Mouse (Mus musculus): Measurements from ENCODE around the gene Bcl9. TPM values are rescaled to one million over a fixed set of nuclear protein-coding genes. Genes with fewer than 3 reads are reported as not detected.

Bcl9 gene
- polyA plus RNA-seq, 1 experiment: 11.5 TPM

GRCm38 (mm10) chr3:97158611-97159508 is 138.9 kb downstream of the Bcl9 start, which contains the start of gene Acp6:
TSS of gene Acp6 (plus strand) at chr3:97158777.
- TF ChIP-seq CTCF (IDR thresholded peaks at IDR 0.05; ENCODE audit: control insufficient read depth, insufficient read depth, low read length) (no peak), POLR2A (IDR thresholded peaks at IDR 0.05; ENCODE audit: borderline replicate concordance, control insufficient read depth, low read depth, low read length) (no peak)
- H3K4me3 ChIP-seq (replicated peaks; ENCODE audit: control insufficient read depth, low read depth, low read length): peak within 1 kb of the TSS; percentile 73
- H3K27ac ChIP-seq (ENCODE audit: control insufficient read depth, insufficient read depth, low read depth, low read length, poor library complexity): peak within 1 kb of the TSS; percentile 41
- under 1% methylated on average over 54 of the region's 54 CpGs for WGBS
- H3K4me1 ChIP-seq (ENCODE audit: control insufficient read depth, insufficient read depth, low read length): no peaks in the 10 kb centered on the region

DNA sequence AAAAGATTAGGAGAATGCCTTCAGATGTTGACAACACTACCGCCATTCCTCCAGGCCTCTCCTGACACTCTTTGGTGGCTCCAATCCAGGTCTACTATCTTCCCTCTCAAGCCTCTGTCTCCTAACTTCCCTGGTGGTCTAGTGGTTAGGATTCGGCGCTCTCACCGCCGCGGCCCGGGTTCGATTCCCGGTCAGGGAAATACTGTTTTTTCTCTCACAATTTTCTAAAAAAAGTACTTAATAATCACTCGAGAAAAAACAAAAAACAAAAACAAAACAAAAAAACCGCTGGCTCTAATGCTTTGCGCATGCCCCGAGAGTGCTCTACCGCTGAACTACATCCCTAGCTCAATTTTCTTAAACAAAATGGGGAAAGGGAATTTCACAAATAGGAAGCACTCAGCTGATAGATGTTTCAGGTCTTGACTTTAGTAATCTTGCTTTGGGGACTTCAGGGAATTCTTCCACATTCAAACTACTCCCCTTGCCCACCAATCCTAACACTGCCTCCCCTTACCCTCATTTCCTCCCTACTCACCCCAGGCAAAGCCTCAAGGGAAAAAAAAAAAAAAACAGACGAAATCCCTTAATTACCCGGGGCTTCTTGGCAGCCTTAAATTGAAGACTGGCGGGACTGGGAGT is 139.6 kb downstream of the Bcl9 start:
- peak overlapping the region; percentile 73 for H3K4me3 ChIP-seq (replicated peaks; ENCODE audit: control insufficient read depth, low read depth, low read length)
- no peak for TF ChIP-seq POLR2A (IDR thresholded peaks at IDR 0.05; ENCODE audit: borderline replicate concordance, control insufficient read depth, low read depth, low read length)
- TF ChIP-seq CTCF (IDR thresholded peaks at IDR 0.05; ENCODE audit: control insufficient read depth, insufficient read depth, low read length): no peak
- WGBS: 2% methylated on average over 17 of the region's 17 CpGs
- H3K4me1 ChIP-seq (ENCODE audit: control insufficient read depth, insufficient read depth, low read length): no peaks in the 10 kb centered on the region
- H3K27ac ChIP-seq (ENCODE audit: control insufficient read depth, insufficient read depth, low read depth, low read length, poor library complexity): no peak overlapping the region

DNA sequence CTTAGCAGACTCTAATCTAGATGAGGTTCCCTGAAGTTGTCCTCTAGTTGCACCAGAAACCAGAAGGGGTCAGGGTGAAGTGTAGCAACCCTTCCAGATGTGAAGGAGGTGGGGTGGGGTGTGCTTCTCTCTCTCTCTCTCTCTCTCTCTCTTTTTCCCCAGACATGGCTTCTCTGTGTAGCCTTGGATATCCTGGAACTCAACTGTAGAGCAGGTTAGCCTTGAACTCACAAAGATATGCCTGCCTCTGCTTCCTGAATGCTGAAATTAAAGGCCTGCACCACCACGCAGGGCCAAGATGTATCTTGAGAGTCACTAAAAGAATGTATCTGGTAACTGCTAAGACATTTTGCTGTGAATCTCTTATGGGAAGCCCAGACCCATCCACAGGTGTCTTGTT is 140.4 kb downstream of the Bcl9 start:
- WGBS: 86% methylated on average over 1 of the region's 1 CpGs
- Histone ChIP-seq H3K27ac (ENCODE audit: control insufficient read depth, insufficient read depth, low read depth, low read length, poor library complexity) (no peak overlapping the region), H3K4me1 (ENCODE audit: control insufficient read depth, insufficient read depth, low read length) (no peaks in the 10 kb centered on the region), H3K4me3 (replicated peaks; ENCODE audit: control insufficient read depth, low read depth, low read length) (no peak overlapping the region)
- no peak for TF ChIP-seq POLR2A (IDR thresholded peaks at IDR 0.05; ENCODE audit: borderline replicate concordance, control insufficient read depth, low read depth, low read length)
- no peak for TF ChIP-seq CTCF (IDR thresholded peaks at IDR 0.05; ENCODE audit: control insufficient read depth, insufficient read depth, low read length)

DNA sequence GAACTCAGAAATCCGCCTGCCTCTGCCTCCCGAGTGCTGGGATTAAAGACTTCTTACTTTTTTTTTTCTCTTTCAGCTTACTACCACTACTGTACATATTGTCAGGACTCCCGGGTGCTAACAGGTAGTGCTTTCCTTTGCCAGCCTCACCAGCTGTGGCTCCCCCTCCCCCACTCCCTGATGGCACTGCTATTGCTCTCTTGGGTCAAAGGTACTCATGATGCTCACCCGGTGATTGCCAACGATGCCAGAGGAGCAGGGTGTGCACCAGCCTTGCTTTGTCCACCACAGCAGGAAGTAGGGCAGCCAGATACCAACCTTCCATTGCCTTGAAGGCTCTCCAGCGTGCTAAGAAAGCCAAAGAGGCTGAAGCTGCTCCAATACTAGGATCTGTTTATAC is 141.3 kb downstream of the Bcl9 start:
- TF ChIP-seq CTCF (IDR thresholded peaks at IDR 0.05; ENCODE audit: control insufficient read depth, insufficient read depth, low read length) (no peak), POLR2A (IDR thresholded peaks at IDR 0.05; ENCODE audit: borderline replicate concordance, control insufficient read depth, low read depth, low read length) (no peak)
- WGBS: 88% methylated on average over 6 of the region's 6 CpGs
- Histone ChIP-seq H3K4me1 (ENCODE audit: control insufficient read depth, insufficient read depth, low read length) (no peaks in the 10 kb centered on the region), H3K27ac (ENCODE audit: control insufficient read depth, insufficient read depth, low read depth, low read length, poor library complexity) (no peak overlapping the region), H3K4me3 (replicated peaks; ENCODE audit: control insufficient read depth, low read depth, low read length) (no peak overlapping the region)

Other genes with a start within 250 kb of the Bcl9 start
- 7.1 and 16.0 TPM in 2 replicates for gene Acp6, start 139.1 kb downstream of the Bcl9 start, polyA plus RNA-seq (2011; ENCODE audit: insufficient read depth, insufficient read length, low replicate concordance, missing spikeins)
- gene Olfr1402, start 124.1 kb upstream of the Bcl9 start, polyA plus RNA-seq (2011; ENCODE audit: insufficient read depth, insufficient read length, low replicate concordance, missing spikeins): 0.23 and 0.37 TPM in 2 replicates

All from bone marrow, adult 2 months (tissue).